Mouse (Mus musculus): ENCODE measurements at regions not wholly inside any gene's neighbourhood (a gene's known extent, or its start where the extent isn't known, plus 50 kb on each side); places are given as distances from the start of the nearest gene placed in this dataset.

GRCm38 (mm10) chr1:90327237-90327636, 123.5 kb downstream of the Ackr3 start:
- WGBS, result 64% methylated on average over 6 of the region's 6 CpGs
- Histone ChIP-seq H3K36me3 (no peaks in the 10 kb centered on the region), H3K4me2 (no peak overlapping the region), H3K4me3 (no peak overlapping the region), H3K27ac (no peak overlapping the region), H3K27me3 (peaks cover 40% of the 10 kb centered on the region), H3K4me1 (no peaks in the 10 kb centered on the region), H3K9me3 (no peaks in the 10 kb centered on the region), H3K9ac (no peak overlapping the region)
- ATAC-seq (ENCODE audit: borderline replicate concordance, extremely low read depth, low FRiP score, low TSS enrichment), result no peak

GRCm38 (mm10) chr1:90332531-90332930, 128.8 kb downstream of the Ackr3 start:
- Histone ChIP-seq H3K36me3 (no peaks in the 10 kb centered on the region), H3K4me3 (no peak overlapping the region), H3K27ac (no peak overlapping the region), H3K27me3 (peaks cover 1% of the 10 kb centered on the region; the same call in 1 of the 2 replicates), H3K4me1 (peaks cover 19% of the 10 kb centered on the region), H3K4me2 (no peak overlapping the region), H3K9ac (no peak overlapping the region), H3K9me3 (no peaks in the 10 kb centered on the region)
- WGBS, result 85% methylated on average over 4 of the region's 4 CpGs
- no peak for ATAC-seq (ENCODE audit: borderline replicate concordance, extremely low read depth, low FRiP score, low TSS enrichment)

GRCm38 (mm10) chr1:90333676-90334430, 130.1 kb downstream of the Ackr3 start:
- Histone ChIP-seq H3K4me1 (peaks cover 32% of the 10 kb centered on the region), H3K27ac (no peak overlapping the region), H3K36me3 (no peaks in the 10 kb centered on the region), H3K27me3 (peaks cover 5% of the 10 kb centered on the region; the same call in 1 of the 2 replicates), H3K4me2 (no peak overlapping the region), H3K9ac (no peak overlapping the region), H3K4me3 (no peak overlapping the region), H3K9me3 (no peaks in the 10 kb centered on the region)
- ATAC-seq (ENCODE audit: borderline replicate concordance, extremely low read depth, low FRiP score, low TSS enrichment), result no peak
- whole genome bisulfite sequencing, result 63% methylated on average over 6 of the region's 6 CpGs

- 38% methylated on average over 25 of the region's 25 CpGs for WGBS
- Histone ChIP-seq H3K9me3 (no peaks in the 10 kb centered on the region), H3K4me1 (peaks cover 32% of the 10 kb centered on the region), H3K27me3 (peaks cover 9% of the 10 kb centered on the region; the same call in 1 of the 2 replicates), H3K9ac (no peak overlapping the region), H3K4me3 (no peak overlapping the region), H3K36me3 (no peaks in the 10 kb centered on the region), H3K4me2 (peak overlapping the region; percentile 5; the same call in 1 of the 2 replicates), H3K27ac (peak overlapping the region; percentile 57; the same call in 1 of the 2 replicates)
- peak; percentile 82 for ATAC-seq (ENCODE audit: borderline replicate concordance, extremely low read depth, low FRiP score, low TSS enrichment)
Observed at GRCm38 (mm10) chr1:90335001-90335747, 131.4 kb downstream of the Ackr3 start.

- WGBS, result 39% methylated on average over 12 of the region's 12 CpGs
Observed at GRCm38 (mm10) chr1:90337876-90338316, 134.1 kb downstream of the Ackr3 start.

GRCm38 (mm10) chr1:90342346-90342745, 138.6 kb downstream of the Ackr3 start:
- Histone ChIP-seq H3K4me1 (peaks cover 14% of the 10 kb centered on the region), H3K4me2 (no peak overlapping the region), H3K27me3 (0 out of 2 replicates have a peak, but pooled peaks cover 13% of the 10 kb centered on the region), H3K36me3 (no peaks in the 10 kb centered on the region), H3K27ac (no peak overlapping the region), H3K9ac (no peak overlapping the region), H3K9me3 (no peaks in the 10 kb centered on the region), H3K4me3 (no peak overlapping the region)
- ATAC-seq (ENCODE audit: borderline replicate concordance, extremely low read depth, low FRiP score, low TSS enrichment), result no peak
- 3% methylated on average over 1 of the region's 1 CpGs for WGBS

More at GRCm38 (mm10) chr1:90337876-90338316, 134.1 kb downstream of the Ackr3 start:
- no peaks in the 10 kb centered on the region for H3K9me3 ChIP-seq
- peak; percentile 74 for ATAC-seq (ENCODE audit: borderline replicate concordance, extremely low read depth, low FRiP score, low TSS enrichment)
- no peak overlapping the region for H3K4me2 ChIP-seq
- H3K36me3 ChIP-seq, result no peaks in the 10 kb centered on the region
- no peak overlapping the region for H3K27ac ChIP-seq
- no peak overlapping the region for H3K9ac ChIP-seq
- no peak overlapping the region for H3K4me3 ChIP-seq
- peaks cover 9% of the 10 kb centered on the region; the same call in 1 of the 2 replicates for H3K27me3 ChIP-seq
- H3K4me1 ChIP-seq, result peaks cover 32% of the 10 kb centered on the region

- H3K27ac ChIP-seq, result no peak overlapping the region
- H3K4me2 ChIP-seq, result no peak overlapping the region
- H3K27me3 ChIP-seq, result 0 out of 2 replicates have a peak, but pooled peaks cover 8% of the 10 kb centered on the region
- no peak overlapping the region for H3K9ac ChIP-seq
- no peak overlapping the region for H3K4me3 ChIP-seq
- no peaks in the 10 kb centered on the region for H3K9me3 ChIP-seq
- H3K36me3 ChIP-seq, result no peaks in the 10 kb centered on the region
- 70% methylated on average over 2 of the region's 2 CpGs for WGBS
- peaks cover 3% of the 10 kb centered on the region; the same call in 1 of the 2 replicates for H3K4me1 ChIP-seq
- no peak for ATAC-seq (ENCODE audit: borderline replicate concordance, extremely low read depth, low FRiP score, low TSS enrichment)
Observed at GRCm38 (mm10) chr1:90343492-90343891, 139.7 kb downstream of the Ackr3 start.

- 29% methylated on average over 6 of the region's 6 CpGs for WGBS
Observed at GRCm38 (mm10) chr1:90347032-90347431, 143.3 kb downstream of the Ackr3 start.

GRCm38 (mm10) chr1:90349611-90350010, 145.8 kb downstream of the Ackr3 start:
- H3K9me3 ChIP-seq, result no peaks in the 10 kb centered on the region
- H3K4me3 ChIP-seq, result no peak overlapping the region
- H3K9ac ChIP-seq, result no peak overlapping the region
- H3K36me3 ChIP-seq, result no peaks in the 10 kb centered on the region
- peaks cover 9% of the 10 kb centered on the region; the same call in 1 of the 2 replicates for H3K27me3 ChIP-seq
- 50% methylated on average over 6 of the region's 6 CpGs for WGBS
- ATAC-seq (ENCODE audit: borderline replicate concordance, extremely low read depth, low FRiP score, low TSS enrichment), result no peak
- H3K4me2 ChIP-seq, result no peak overlapping the region
- no peak overlapping the region for H3K27ac ChIP-seq
- 0 out of 2 replicates have a peak, but pooled peaks cover 11% of the 10 kb centered on the region for H3K4me1 ChIP-seq

More at GRCm38 (mm10) chr1:90347032-90347431, 143.3 kb downstream of the Ackr3 start:
- Histone ChIP-seq H3K4me3 (no peak overlapping the region), H3K4me2 (no peak overlapping the region), H3K9me3 (no peaks in the 10 kb centered on the region), H3K4me1 (0 out of 2 replicates have a peak, but pooled peaks cover 3% of the 10 kb centered on the region), H3K27me3 (0 out of 2 replicates have a peak, but pooled peaks cover 9% of the 10 kb centered on the region), H3K27ac (no peak overlapping the region), H3K36me3 (no peaks in the 10 kb centered on the region), H3K9ac (no peak overlapping the region)
- ATAC-seq (ENCODE audit: borderline replicate concordance, extremely low read depth, low FRiP score, low TSS enrichment), result no peak

GRCm38 (mm10) chr1:90353325-90353724, 149.5 kb downstream of the Ackr3 start:
- Histone ChIP-seq H3K9ac (no peak overlapping the region), H3K36me3 (no peaks in the 10 kb centered on the region), H3K27me3 (peaks cover 13% of the 10 kb centered on the region; the same call in 1 of the 2 replicates), H3K4me2 (no peak overlapping the region), H3K4me1 (0 out of 2 replicates have a peak, but pooled peaks cover 11% of the 10 kb centered on the region), H3K4me3 (no peak overlapping the region), H3K9me3 (no peaks in the 10 kb centered on the region), H3K27ac (no peak overlapping the region)
- WGBS, result 26% methylated on average over 7 of the region's 7 CpGs
- no peak for ATAC-seq (ENCODE audit: borderline replicate concordance, extremely low read depth, low FRiP score, low TSS enrichment)

- Histone ChIP-seq H3K27me3 (peaks cover 8% of the 10 kb centered on the region; the same call in 1 of the 2 replicates), H3K9me3 (no peaks in the 10 kb centered on the region), H3K36me3 (no peaks in the 10 kb centered on the region), H3K4me1 (peaks cover 19% of the 10 kb centered on the region), H3K4me2 (no peak overlapping the region), H3K4me3 (no peak overlapping the region), H3K27ac (no peak overlapping the region), H3K9ac (no peak overlapping the region)
- ATAC-seq (ENCODE audit: borderline replicate concordance, extremely low read depth, low FRiP score, low TSS enrichment), result no peak
- WGBS, result 65% methylated on average over 3 of the region's 3 CpGs
Observed at GRCm38 (mm10) chr1:90356567-90356966, 152.8 kb downstream of the Ackr3 start.

Data from lung, embryonic 15.5 days (tissue).